Mouse (Mus musculus): ENCODE measurements around the gene Fam168a.
A peak's percentile ranks its signal among the peaks of the same experiment; 100 is the strongest.
"Not testable (repeated sequence)": the region's sequence is repeated elsewhere in the genome, so short reads cannot be mapped to it uniquely, and the experiment has no call there.

The Fam168a gene

GRCm38 (mm10) chr7:100841608-100842007 is 135.2 kb downstream of the Fam168a start:
- DNase-seq (ENCODE audit: low read depth, low spot score): no peak

GRCm38 (mm10) chr7:100842175-100842574 is 135.7 kb downstream of the Fam168a start:
- no peak for DNase-seq (ENCODE audit: low read depth, low spot score)

- DNase-seq (ENCODE audit: low read depth, low spot score): no peak
Measured at GRCm38 (mm10) chr7:100843866-100844265, 137.4 kb downstream of the Fam168a start.

GRCm38 (mm10) chr7:100844385-100845025 is 138.1 kb downstream of the Fam168a start:
- no peak for DNase-seq (ENCODE audit: low read depth, low spot score)

GRCm38 (mm10) chr7:100845026-100845400 is 138.6 kb downstream of the Fam168a start:
- DNase-seq (ENCODE audit: low read depth, low spot score): no peak

DNA sequence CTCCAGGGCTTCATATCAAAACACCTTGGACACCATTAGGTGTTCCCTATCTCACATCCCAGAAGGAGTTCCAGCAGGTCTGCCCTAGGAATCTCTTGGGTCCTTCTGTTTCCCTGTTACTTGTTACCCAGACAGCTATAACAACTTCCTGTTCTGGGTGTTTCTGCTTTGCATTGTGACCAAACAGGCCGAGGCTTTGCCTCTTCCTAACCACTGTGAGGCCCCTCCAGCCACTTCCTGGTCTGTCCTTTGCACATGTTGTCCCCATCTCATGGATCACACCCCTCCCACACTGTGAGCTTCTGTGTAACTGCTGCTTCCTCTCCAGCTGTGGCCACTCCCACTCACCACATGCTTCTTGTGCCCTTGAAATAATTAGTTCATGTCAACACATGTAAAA is 139.0 kb downstream of the Fam168a start:
- no peak for DNase-seq (ENCODE audit: low read depth, low spot score)

GRCm38 (mm10) chr7:100846033-100846432 is 139.6 kb downstream of the Fam168a start:
- not testable (repeated sequence) for DNase-seq (ENCODE audit: low read depth, low spot score)

DNA sequence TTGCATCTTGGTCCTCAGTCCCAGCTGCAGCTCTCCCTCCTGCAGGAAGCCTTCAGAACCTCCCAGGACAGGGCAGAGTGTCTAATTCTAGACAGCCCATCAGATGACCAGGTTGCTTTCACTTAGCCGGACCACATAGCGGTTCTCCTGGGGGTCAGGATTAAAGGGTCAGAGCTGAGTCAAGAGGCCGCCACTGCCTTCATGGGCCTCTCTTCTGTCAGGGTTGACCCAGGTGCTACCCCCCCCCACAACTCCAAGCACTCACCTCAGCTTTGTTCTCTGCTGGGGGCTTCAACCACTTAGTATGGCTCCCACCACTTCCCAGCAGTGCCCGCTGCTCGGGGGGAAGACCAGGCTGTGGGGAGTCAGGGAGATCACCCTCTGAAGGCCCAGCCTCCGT is 140.7 kb downstream of the Fam168a start:
- DNase-seq (ENCODE audit: low read depth, low spot score): no peak

DNA sequence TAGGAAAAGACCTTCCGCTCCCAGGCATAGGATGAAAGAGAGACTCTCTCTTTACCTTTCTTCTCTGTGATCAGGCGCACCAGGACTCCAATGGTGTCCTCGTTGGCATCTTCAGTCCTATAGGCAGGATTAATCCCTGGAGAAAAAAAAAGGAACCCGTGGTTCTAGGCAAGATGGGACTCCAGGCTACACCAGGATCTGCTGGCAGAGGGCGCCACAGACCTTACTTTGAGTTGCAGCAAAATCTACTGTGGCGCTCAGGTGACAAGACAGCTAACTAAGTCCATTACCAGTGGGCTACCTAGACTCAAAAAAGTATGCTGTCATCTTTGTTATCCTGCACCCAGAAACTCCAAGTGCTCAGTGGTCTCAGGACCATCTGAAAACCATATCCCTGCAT is 142.3 kb downstream of the Fam168a start:
- DNase-seq (ENCODE audit: low read depth, low spot score): no peak

DNA sequence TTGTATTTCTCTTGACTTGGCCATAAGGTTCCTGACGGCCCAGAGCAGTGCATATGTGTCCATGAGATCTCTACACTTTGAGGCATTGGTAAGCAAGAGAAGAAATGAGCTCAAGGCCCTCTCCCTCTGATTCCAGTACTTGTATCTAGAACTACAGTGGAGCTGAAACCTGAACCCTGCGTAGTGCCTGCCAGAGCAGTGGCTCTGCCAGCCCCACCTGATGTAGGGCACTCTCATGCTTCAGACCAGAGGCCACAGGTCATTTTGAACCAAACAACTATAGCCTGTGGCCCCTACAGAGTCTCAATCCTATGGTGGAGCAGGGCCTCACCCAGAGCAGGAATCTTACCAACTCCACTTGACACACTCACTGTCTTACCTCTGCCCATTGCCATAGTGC is 143.1 kb downstream of the Fam168a start:
- DNase-seq (ENCODE audit: low read depth, low spot score): no peak

DNA sequence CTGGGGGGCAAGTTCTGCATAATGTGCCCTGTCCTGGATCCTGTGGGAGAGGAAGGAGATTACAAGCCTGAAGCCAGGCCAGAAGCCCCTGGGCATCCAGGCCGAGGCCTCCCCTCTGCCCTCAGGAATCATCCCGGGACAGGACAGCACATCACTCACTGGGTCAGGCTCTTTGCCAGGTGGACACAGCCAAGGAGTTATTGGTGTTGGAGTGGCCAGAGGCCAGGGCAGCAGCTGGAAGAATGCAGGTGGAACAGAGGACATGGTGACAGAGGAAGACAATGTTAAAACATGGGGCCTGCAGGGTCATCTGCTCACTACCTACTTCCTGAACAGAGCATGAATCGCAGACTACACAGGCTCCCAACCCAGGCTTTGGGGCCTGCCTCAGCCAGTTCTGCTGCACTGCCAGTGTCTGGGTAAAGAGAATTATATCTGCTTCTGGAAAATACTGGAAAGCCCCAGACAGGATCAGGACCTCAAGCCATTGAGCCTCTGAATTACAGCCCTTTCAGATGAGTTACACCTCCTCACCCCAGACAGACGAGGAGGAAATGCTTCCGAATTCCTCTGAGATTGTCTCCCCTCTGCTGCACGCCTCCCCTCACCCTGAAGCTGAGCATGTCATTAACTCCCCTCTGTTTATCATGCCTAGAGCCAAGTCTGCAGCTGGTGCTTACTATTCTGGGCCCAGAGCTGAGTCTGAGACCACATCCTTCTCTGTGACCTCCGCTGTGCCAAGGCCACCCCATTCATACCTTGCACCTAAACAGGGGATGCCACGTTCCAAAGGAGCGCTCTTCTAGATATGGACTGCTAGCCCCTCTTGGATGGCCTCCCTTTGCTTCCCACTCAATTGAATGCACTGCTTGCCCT is 145.3 kb downstream of the Fam168a start:
- no peak for DNase-seq (ENCODE audit: low read depth, low spot score)

DNA sequence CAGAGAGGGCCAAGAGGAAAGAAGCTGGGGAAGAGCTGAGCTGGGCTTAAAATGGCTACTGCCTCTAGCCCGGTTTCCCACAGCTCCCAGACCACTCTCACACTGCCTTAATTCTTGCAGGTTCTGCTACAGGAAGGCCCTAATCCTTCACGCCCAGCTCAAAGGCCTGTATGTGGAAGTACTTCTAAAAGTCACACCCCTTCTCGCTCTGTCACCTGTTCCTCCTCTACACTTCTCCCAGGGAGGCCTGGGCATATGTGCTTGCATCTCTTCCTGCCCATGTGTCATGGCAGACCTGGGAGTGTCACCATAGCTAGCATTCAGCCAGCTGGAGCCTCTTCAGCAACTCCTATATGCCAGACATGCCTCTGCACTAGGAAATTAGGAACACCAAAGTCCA is 147.0 kb downstream of the Fam168a start:
- no peak for DNase-seq (ENCODE audit: low read depth, low spot score)

DNA sequence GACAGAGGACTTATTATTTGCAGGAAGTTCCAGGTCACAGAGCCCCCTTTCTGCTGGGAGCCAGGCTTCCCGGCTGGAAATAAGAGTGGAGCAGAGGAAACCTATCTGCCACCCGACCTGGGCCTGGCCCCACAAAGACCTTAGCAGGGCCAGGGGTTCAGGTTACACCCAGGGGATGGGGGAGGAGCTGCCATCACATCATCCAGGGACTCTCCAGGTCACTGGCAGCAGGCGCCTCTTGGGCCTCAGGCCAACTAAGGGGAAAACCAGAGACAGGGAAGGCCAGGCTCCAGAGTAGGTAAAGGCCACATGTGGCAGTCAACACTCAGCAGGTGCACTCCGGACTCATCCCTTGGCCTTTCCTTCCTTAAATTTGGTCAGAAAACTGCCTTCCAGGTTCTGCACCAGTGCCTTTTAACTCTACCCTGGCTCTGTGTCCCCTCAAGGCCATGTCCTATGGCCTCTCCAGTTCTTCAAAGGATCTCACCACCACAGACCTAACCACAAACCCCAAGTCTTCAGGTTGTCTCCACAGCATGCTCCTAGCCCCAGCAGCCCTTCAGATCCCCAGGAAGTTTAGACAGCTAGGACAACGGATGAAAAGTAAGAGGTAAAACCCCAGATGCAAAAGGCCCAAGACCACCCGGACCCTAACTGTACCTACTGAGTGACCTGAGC is 147.8 kb downstream of the Fam168a start:
- DNase-seq (ENCODE audit: low read depth, low spot score): no peak

GRCm38 (mm10) chr7:100854861-100855260 is 148.4 kb downstream of the Fam168a start:
- no peak for DNase-seq (ENCODE audit: low read depth, low spot score)

DNA sequence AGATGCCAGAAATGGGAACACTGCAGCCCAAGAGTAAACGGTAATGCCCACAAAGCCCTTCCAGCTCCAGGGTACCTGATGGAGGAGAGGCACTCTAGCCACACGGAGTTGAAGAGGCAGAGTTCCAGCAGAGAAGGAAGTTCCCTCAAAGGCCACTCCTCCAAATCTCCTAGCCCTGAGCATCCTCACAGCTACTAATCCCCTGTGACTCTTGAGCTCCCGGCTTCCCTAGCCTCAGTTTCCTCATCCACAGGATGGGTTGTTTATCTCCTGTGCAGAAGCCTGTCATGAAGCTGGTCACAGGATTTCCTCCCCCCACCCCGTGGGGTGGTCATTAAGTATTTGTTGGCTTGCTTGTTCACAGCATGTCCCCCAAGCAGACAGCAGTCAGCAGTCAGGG is 148.9 kb downstream of the Fam168a start:
- DNase-seq (ENCODE audit: low read depth, low spot score): no peak

GRCm38 (mm10) chr7:100855795-100856573 is 149.5 kb downstream of the Fam168a start:
- DNase-seq (ENCODE audit: low read depth, low spot score): no peak

DNA sequence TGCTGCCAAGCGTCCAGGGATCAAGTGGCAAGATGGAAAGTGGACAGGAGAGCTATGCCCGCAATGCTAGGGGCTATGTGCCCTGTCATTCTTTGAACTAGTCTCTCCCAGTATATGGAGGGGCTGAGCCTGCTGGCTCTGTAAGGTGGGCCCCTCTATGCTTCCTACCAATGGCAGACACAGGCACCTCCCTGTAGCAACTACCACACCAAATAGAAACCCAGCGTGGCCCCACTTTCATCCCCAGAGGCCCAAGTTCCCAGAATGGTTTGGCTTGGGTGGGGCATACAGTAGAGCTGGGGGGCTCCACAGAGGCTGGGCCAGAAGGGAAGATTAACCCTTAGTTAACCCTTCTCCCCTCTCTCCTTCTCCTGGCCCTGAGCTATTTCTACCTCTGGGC is 154.0 kb downstream of the Fam168a start:
- no peak for DNase-seq (ENCODE audit: low read depth, low spot score)

GRCm38 (mm10) chr7:100861209-100861608 is 154.8 kb downstream of the Fam168a start:
- DNase-seq (ENCODE audit: low read depth, low spot score): no peak

DNA sequence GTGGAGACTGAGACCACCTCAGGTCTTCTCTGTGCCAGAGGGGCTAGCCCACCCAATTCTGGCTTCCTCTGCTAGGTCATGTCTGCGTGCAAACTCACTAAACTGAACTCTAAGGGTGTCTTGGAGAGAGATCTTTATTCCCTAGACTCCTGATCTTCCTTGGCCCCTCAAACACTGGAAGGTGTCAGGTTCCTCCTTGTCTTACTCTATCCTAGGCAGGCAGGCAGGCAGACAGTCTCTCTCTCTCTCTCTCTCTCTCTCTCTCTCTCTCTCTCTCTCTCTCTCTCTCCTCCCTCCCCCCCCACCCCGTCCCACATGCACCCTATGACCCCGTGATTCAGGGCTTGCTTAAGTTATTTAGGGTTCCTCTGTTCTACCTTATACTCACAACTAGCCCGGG is 155.9 kb downstream of the Fam168a start:
- no peak for DNase-seq (ENCODE audit: low read depth, low spot score)

- DNase-seq (ENCODE audit: low read depth, low spot score): peak; percentile 92
Measured at GRCm38 (mm10) chr7:100862828-100863638, 156.6 kb downstream of the Fam168a start, which contains the start of gene Relt. Gene Relt (minus strand): TSS chr7:100863446.

DNA sequence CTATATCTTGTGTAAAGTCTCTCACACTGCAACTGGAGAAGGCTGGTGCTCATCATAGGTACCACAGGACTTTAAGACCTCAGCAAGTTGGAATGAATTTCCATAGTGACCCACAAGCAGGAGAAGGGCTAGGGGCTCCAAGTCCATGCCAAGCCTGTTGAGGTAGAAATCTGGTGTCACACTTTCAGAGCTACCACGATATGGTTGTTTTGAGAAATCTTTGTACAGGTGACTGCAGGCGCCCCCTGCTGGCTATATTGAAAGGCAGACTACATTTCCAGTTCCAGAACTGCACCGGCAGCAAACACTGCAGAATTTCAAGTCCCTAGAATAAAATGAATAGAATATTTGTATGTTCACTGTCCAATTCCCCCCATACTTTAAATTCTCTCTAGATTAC is 160.2 kb downstream of the Fam168a start:
- peak; percentile 63 for DNase-seq (ENCODE audit: low read depth, low spot score)

Data from embryo, embryonic 11.5 days (tissue).